Mouse (Mus musculus): ENCODE results near the gene Cacng7.

The Cacng7 gene

DNA sequence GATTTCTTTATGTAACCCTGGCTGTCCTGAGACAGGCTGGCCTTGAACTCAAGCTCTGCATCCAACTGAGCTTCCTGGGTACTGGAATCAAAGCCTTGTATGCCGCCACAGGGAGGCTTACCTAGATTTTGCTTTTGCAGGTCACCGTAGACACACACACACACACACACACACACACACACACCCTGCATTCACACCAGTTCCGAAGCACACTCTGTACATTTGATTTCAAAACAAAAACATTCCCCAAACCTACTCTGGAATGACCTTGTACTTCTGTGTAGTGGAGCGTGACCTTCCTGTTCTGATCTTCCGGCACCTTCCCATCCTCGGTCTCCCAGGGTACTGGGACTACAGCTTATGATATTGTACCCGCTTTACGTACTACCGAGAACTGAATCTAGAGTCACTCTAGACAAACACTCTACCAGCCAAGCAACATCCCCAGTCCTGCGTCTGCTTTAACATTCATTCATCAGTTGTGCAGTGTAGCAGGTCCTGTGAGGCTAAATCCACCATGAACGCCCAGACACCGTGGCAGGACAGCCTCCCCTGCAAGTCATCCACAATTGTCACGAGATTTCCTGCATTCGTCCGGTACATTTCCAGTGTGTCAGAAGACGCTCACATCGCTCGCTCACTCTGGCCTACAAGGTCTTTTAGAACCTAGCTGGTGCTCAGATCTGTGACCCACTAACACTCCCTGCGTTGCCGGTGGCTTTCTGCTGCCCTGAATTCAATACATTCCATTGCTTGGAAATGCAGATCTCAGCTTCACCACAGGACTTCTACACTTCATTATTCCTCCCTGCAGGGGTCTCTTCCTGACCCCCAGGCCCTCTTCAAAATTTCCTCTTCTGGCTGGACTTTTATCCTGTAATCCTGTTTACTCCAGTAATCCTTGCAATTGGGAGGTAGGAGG is 14.9 kb downstream of the Cacng7 start:
- DNase-seq = no peak

DNA sequence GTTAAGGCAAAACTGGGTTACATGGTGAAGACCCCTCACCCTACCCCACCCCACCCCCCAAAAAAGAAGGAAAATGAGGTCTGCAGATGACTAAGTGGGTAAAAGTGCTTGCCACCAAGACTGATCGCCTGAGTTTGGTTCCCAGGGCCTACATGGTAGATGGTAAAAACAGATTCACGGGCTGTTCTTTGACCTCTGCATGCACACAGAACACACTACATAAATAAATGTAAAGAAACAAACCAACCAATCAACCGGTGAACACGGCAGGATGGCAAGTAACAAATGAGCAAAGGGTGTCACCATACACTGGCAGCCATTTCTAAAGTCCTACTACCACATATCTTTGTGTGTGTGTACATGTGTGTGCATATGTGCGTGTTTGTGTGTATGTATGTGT is 15.6 kb downstream of the Cacng7 start:
- no peak for DNase-seq

- DNase-seq = no peak
Measured at GRCm38 (mm10) chr7:3349775-3350174, 17.0 kb downstream of the Cacng7 start.

DNA sequence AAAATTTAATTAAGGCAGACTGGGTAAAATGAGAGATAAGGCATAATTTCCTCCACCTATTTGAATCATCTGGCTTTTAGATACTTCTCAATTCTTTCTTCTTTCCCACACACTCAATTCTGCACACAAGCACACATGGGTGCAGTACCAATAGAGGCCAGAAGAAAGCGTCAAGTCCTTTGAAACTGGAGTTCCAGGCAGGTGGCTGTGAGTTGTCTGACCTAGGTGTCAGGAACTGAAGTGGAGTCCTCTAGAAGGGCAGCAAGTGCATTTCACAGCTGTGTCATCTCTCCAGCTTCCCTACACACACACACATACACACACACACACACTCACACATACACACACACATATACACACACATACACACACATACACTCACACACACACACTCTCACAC is 18.8 kb downstream of the Cacng7 start:
- no peak for DNase-seq

- DNase-seq = no peak
Measured at GRCm38 (mm10) chr7:3354850-3355249, 22.1 kb downstream of the Cacng7 start.

DNA sequence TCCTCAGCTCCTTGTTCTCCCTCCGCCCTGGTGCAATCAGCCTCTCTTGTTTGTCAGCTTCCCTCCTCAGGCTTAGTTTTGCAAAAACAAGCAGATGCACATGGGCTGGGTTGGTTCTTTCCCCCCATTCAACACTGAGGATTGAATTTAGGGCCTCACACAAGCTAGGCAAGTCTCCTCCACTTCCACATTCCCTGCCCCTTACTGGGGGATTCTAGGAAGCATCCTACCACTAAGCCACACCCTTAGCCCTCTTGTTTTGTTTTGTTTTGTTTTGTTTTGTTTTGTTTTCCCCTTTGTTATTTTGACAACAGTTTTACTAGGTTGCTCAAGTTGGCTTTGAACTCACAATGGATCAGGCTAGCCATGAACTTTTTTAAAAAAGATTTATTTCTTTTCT is 27.9 kb downstream of the Cacng7 start:
- no peak for DNase-seq

- no peak for DNase-seq
Measured at GRCm38 (mm10) chr7:3365547-3366279, 33.0 kb downstream of the Cacng7 start.

DNA sequence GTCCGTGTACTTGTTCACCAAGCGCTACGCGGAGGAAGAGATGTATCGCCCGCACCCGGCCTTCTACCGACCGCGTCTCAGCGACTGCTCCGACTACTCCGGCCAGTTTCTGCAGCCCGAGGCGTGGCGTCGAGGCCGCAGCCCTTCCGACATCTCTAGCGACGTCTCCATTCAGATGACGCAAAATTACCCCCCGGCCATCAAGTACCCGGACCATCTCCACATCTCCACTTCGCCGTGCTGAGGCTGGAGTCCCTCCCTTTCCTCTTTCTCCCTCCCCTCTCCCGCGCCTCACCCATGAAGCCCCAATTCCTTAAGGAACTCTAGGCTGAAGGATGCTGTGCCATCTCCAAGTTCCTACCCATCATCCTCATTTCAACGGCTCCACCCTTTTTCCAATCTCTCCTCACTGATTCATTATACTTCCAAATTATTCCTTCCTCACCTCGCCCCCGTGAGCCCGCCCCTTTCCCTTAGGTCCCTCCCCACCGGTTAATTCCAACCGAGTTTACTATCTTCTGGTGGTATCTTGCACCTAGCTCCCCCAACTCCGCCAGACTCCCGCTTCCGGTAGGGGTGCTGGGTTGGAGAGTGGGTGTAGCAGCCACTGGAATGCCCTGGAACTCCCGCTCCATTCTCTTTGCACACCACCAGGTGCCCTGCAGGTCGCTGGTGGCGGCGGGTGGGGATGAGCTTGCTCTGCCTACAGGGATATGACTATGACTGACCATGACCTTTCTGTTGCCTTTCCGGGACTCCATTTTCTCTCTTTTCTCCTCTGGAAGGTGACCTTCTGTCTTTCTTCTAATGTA is 34.2 kb downstream of the Cacng7 start:
- DNase-seq = no peak

- DNase-seq = no peak
Measured at GRCm38 (mm10) chr7:3367569-3367968, 34.8 kb downstream of the Cacng7 start.

GRCm38 (mm10) chr7:3368311-3368710 is 35.6 kb downstream of the Cacng7 start:
- no peak for DNase-seq

DNA sequence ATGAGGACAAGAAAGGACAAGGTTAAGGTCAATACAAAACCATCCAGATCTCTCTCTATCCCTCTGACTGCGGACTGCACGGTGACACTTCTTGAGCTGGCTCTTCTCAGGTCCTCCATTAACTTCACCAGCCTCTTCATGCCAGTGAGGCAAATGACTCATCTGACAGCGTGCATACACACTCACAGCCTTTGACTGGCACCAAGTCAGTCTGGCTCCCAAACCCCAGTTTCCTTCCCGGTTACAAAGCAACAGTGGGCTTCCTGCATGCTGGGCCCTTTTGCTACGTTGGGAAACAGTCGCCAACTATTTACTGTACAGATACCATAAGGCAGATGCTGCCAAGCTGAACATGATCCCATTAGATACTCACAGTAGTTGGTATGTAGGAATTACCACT is 36.4 kb downstream of the Cacng7 start:
- DNase-seq = no peak

DNA sequence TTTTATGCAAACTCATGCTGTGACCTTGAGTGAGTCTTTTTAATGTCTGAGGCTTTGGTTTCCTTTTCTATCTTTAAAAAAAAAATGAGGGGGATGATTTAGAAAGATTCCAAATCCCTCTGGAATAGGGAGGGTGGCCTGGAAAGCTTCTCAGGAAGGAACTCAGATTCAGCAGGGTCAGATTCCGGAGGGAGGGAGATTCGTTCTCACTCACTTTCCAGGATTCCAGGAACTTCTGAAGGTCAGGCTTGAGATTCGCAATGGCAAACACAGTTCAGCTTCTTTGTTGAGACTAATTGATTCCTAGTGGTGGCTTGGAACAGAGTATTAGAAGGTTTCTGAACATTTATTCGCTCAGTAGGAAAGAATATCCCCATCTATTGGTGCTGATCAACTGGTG is 37.7 kb downstream of the Cacng7 start:
- DNase-seq = no peak

DNA sequence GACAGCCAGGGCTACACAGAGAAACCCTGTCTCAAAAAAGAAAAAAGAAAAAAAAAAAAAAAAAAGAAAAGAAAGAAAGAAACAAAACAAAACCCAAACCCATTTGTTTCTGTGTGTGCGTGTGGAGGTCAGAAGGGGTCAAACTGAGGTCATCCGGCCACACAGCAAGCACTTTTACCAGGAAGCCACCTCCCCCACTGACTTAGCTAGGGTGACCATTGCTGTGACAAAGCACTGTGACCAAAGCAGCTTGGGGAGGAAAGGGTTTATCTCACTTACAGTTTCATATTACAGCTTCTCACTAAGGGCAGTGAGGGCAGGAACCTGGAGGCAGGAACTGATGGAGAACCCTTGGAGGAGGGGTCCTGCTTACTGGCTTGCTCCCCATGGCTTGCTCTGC is 39.6 kb downstream of the Cacng7 start:
- DNase-seq = no peak

- no peak for DNase-seq
Measured at GRCm38 (mm10) chr7:3373754-3374153, 41.0 kb downstream of the Cacng7 start.

DNA sequence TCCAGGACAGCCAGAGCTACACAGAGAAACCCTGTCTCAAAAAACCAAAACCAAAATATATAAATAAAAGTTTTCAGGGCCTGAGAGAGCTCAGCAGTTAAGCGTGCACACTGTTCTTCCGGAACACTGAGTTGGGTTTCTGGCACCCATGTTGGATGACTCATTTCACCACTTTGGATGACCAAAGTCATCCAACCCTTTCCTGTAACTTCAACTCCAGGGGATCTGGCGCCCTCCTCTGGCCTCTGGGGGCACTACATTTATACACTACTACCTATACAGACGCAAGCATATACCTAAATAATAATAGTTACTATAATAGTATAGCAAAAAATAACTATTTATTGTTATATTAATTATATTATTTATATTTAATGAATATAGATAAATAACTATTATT is 44.1 kb downstream of the Cacng7 start:
- DNase-seq = peak; percentile 19 to 47

DNA sequence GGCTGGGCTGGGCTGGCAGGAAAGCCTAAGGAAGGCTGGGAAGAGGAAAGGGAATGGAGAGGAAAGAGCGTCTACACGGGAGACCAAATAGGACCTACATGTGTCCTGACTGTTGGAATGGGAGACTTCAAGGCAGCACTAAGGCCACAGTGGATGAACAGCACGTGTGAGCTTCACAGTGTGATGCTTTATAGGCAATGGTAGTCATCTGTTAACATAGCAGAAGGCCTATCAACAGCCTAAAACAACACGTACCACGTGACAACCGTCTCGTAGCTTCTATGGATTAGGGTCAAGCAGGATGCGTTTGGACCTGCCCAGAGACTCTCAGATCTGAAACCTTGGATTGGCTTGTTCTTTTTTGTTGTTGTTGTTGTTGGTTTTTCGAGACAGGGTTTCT is 49.4 kb downstream of the Cacng7 start:
- no peak for DNase-seq

- no peak for DNase-seq
Measured at GRCm38 (mm10) chr7:3384807-3385319, 52.1 kb downstream of the Cacng7 start.

- no peak for DNase-seq
Measured at GRCm38 (mm10) chr7:3386036-3386730, 53.4 kb downstream of the Cacng7 start.

DNA sequence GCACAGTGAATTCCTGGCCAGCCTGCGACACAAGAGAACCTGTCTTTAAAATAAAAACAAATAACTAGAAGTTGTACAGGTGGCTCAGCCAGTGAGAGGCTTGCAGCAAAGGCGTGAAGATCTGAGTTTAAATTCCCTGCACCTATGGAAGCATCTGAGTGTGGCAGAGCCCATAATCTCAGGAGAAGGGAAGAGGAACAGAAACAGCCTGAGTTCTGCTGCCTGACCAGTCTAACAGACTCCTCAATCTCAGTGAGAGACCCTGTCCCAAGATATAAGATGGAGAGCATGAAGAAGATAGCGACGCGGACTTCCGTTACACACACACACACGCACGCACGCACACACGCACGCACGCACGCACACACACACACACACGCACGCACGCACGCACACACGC is 55.0 kb downstream of the Cacng7 start:
- no peak for DNase-seq

DNA sequence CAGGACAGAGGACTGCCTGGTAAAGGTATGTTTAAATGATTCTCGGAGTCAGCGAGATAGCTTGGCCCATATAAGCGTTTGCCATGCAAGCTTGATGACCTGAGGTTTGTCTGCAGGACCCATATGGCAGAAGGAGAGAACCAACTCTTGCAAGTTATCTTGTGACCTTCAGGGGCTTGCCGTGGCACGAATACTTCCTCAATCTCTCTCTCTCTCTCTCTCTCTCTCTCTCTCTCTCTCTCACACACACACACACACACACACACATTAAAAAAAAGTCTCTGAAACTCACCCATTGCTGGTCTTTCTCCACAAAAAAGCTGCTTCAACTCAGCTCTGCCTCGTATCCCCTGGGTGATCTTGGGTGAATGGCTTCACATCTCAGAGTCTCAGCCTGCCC is 56.1 kb downstream of the Cacng7 start:
- no peak for DNase-seq

DNA sequence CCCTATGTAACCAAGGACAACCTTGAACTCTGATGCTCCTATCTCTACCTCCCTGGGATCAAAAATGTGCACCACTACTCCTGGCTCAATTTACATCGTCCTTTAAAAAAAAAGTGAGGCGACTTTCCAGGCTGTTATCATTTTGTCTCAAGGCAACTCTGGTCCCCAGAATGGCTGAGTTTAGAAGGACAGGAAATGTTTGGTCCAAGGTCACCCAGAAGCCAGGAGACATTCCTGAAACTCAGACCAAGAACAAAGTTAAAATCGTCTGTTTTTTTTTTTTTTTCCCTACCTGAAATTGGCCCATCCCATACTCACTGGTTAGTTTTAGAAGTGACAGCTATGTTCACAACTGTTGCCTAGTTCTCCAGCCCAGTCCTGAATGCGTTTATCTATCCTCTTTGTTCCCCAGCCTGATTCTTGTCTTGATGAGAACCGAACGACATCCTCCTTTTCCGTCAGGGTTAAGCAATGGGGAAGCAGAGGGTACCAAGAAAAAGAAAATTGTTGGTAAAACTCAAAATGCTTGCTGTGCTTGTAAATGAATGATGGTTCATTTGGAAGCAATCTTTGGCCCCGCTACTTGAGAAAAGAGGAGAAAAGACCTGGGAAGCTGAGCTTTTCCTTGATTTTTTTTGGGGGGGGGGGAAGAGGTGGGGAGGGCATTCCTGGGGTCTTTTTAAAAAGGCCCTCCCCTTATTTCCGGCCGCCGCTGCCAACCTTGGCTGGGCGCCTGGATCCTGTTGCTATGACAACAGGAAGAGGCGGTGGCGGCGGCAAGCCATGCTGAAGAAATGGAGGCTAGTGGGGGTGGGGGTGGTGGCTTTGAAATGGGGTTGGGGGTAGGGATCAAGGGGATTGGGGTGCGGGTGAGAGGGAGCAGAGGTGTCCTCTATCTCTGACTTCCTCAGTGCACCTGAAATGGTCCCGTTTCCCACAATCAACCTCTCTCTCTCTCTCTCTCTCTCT is 57.0 kb downstream of the Cacng7 start:
- no peak for DNase-seq

All from spleen, adult 18-20 months (tissue).